ENCODE assay signal across 34 mouse cellular contexts in genomic region chr13:45559258-45559657, GRCm38 (mm10).
"Had no signal": no experiment of that assay in that cellular context is flagged by ENCODE, and none has a peak within 500 bp of the region (broad histone marks: within the 10 kb centered on the region; RNA-seq: fewer than 3 reads in every experiment).

No protein-coding gene starts in this region.

- H3K9ac ChIP-seq: heart, embryonic 13.5 days; heart, embryonic 15.5 days; hindbrain, embryonic 12.5 days; hindbrain, embryonic 13.5 days; hindbrain, embryonic 14.5 days; hindbrain, embryonic 15.5 days; intestine, embryonic 15.5 days; kidney, embryonic 15.5 days had no signal

- H3K4me1 ChIP-seq: hindbrain, embryonic 15.5 days; intestine, embryonic 15.5 days had no signal

- H3K36me3 ChIP-seq: heart, embryonic 15.5 days; hindbrain, embryonic 10.5 days; hindbrain, embryonic 12.5 days; intestine, embryonic 15.5 days; kidney, embryonic 15.5 days had no signal

- H3K4me2 ChIP-seq: heart, embryonic 11.5 days; heart, embryonic 13.5 days; heart, embryonic 15.5 days; hindbrain, embryonic 12.5 days; hindbrain, embryonic 13.5 days; hindbrain, embryonic 14.5 days; hindbrain, embryonic 15.5 days; intestine, embryonic 15.5 days; kidney, embryonic 15.5 days had no signal

- H3K27ac ChIP-seq: heart, embryonic 15.5 days; hindbrain, embryonic 10.5 days; hindbrain, embryonic 12.5 days; hindbrain, embryonic 13.5 days; hindbrain, embryonic 14.5 days; hindbrain, embryonic 15.5 days; hindbrain, postnatal 0 days; intestine, embryonic 15.5 days; kidney, embryonic 15.5 days; kidney, postnatal 0 days; layer of hippocampus, adult 2 months; left cerebral cortex, adult 2 months had no signal

- ATAC-seq: hindbrain, embryonic 16.5 days; hindbrain, postnatal 0 days; inflammation-experienced regulatory T-cells, adult 6 months; intestine, embryonic 15.5 days; intestine, embryonic 16.5 days; intestine, postnatal 0 days had no signal

- H3K27me3 ChIP-seq: heart, embryonic 13.5 days; heart, embryonic 15.5 days; hindbrain, embryonic 12.5 days; hindbrain, embryonic 13.5 days; hindbrain, embryonic 15.5 days; intestine, embryonic 15.5 days; kidney, embryonic 15.5 days had no signal

- H3K9me3 ChIP-seq: heart, embryonic 13.5 days; heart, embryonic 15.5 days; hindbrain, embryonic 10.5 days; hindbrain, embryonic 12.5 days; hindbrain, embryonic 13.5 days; hindbrain, embryonic 15.5 days; intestine, embryonic 15.5 days; kidney, embryonic 15.5 days had no signal

- DNase-seq: heart, postnatal 10 days; heart, postnatal 14 days; heart, postnatal 36 days; heart, postnatal 4 days; kidney, adult 11 months; kidney, adult 18-20 months; kidney, adult 2 months; kidney, adult 8-10 months; kidney, adult 9 months; kidney, postnatal 10 days; kidney, postnatal 14 days; kidney, postnatal 25 days; kidney, postnatal 36 days; kidney, postnatal 4 days; layer of hippocampus, adult 9-11 months; layer of hippocampus, postnatal 36 days had no signal

- H3K4me3 ChIP-seq: heart, embryonic 13.5 days; heart, embryonic 15.5 days; hindbrain, embryonic 10.5 days; hindbrain, embryonic 12.5 days; hindbrain, embryonic 13.5 days; hindbrain, embryonic 15.5 days; intestine, embryonic 15.5 days; kidney, embryonic 15.5 days; layer of hippocampus, adult 2 months; left cerebral cortex, adult 2 months had no signal
